Mouse (Mus musculus) embryo, embryonic 10.5 days (tissue): ENCODE data around the gene E330034G19Rik.

Source experiments
- DNase-seq: peaks from one replicate; pipeline ENCODE4 v3.0.0-alpha.2; 2015; ENCODE audit warnings: low spot score

E330034G19Rik gene

GRCm38 (mm10) chr14:24358295-24358951, 65.4 kb downstream of the E330034G19Rik start:
- peak; percentile 68 for DNase-seq
